Mouse (Mus musculus): ENCODE data around the gene Rps8.

Gene Rps8

GRCm38 (mm10) chr4:117148047-117148713 is 7.9 kb downstream of the Rps8 start:
- DNase-seq (ENCODE audit: low spot score in 2 of 2): no peak

- peak; percentile 69 to 85 for DNase-seq (ENCODE audit: low spot score in 2 of 2)
Measured at GRCm38 (mm10) chr4:117146176-117146575, 9.9 kb downstream of the Rps8 start.

DNA sequence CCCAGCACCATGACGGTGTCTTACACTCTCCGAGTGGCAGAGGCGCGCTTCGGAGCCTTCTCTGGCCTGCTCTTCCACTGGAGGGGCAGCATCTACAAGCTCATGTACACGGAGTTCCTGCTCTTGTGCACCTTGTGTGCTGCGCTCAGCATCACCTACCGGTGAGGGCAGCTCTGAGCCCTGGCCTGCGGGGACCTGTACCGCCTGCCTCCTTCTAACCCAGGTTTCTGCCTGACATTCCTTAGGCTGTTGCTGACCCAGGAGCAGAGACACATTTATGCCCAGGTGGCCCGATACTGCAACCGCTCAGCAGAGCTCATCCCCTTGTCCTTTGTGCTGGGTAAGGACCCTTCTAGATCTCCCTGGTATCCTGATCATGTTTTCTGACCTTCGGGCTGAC is 10.8 kb downstream of the Rps8 start:
- no peak for DNase-seq (ENCODE audit: low spot score in 2 of 2)

GRCm38 (mm10) chr4:117143023-117143422 is 13.0 kb downstream of the Rps8 start:
- no peak for DNase-seq (ENCODE audit: low spot score in 2 of 2)

DNA sequence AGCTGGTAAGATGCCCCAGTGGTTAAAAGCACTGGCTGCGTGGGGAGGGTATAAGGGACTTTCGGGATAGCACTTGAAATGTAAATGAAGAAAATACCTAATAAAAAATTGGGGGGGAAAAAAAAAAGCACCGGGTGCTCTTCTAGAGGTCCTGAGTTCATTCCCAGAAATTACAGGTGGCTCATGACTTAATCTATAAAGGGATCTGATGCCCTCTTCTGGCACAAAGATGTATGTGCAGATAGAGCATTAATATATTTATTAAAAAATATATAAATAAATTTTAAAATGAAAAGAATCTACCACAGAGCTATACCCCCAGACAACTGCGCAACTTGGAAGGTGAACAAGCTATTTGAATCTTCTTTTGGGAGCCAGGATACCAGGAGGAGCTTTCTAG is 15.4 kb downstream of the Rps8 start:
- no peak for DNase-seq (ENCODE audit: low spot score in 2 of 2)

DNA sequence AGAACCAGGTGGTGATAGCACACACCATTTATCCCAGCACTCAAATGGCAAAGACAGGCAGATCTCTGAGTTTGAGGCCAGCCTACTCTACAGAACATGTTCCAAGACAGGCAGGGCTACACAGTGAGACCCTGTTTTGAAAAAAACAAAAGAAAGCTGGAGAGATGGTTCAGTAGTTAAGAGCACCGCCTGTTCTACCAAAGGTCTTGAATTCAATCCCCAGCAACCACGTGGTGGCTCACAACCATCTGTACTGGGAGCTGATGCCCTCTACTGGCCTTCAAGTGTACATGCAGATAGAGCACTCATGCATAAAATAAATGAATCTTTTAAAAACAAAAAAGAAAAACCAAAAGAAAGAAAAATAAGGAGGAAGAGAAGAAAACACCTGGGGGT is 16.8 kb downstream of the Rps8 start:
- no peak for DNase-seq (ENCODE audit: low spot score in 2 of 2)

DNA sequence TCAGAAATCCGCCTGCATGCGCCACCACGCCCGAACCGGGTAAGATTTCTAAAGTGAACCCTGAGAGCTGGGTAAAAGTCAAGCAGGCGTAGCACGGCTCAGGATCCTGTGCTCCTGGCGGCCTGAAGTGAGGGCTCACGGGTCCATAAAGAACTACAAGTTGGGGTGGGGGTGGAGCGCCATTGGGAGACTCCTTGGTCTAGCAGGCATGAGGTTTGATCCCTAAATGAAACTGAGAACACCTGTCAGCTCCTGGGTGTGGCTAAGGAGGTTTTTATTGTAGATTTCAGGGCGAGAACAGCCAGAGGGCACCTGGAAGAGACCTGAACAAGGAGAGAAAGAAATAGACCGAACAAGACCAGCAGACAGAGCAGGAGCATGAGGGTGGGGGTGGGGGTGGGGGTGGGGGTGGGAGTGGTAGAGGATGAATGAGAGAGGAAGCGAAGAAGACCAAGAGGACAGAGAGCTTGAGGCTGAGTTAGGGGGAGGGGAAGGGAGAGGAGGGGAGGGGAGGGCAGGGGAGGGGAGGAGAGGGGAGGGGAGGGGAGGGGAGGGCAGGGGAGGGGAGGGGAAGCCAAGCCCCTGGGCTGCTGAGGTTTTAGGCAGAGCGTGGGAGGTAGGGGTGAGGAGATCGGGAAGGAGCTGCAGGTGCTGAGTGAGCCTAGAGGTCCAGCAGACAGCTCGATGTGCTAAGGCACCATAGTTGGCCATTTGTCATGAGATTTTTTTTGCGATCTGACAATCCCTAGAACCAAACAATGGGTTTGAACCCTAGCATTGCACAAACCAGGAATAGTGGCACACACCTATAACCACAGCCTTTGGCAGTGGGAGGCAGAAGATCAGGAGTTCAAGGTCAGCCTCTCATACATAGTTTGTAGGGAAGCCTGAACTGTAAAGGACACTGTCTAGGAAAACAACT is 17.5 kb downstream of the Rps8 start:
- no peak for DNase-seq (ENCODE audit: low spot score in 2 of 2)

- no peak for DNase-seq (ENCODE audit: low spot score in 2 of 2)
Measured at GRCm38 (mm10) chr4:117136034-117136433, 20.0 kb downstream of the Rps8 start.

DNA sequence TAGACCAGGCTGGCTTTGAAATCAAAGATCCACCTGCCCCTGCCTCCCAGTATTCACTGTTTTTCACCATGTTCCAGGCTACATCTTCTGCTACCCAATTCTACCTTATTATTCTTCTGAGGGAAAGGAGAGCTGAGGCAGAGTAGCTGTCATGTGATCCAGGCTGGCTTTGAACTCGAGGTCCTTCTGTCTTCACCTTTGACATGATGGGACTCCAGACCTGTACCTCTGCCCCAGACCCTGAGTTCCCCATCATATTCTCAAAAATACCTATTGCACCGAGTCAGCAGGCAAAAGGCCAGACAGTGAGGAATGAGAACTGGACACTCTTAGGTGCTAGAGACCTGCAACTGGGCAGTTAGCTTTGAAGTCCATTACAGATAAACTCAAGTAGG is 21.4 kb downstream of the Rps8 start:
- DNase-seq (ENCODE audit: low spot score in 2 of 2): no peak

GRCm38 (mm10) chr4:117133817-117134600 is 22.0 kb downstream of the Rps8 start, which contains the start of gene Plk3:
TSS of gene Plk3 (minus strand) at chr4:117133963.
- peak; percentile 92 to 97 for DNase-seq (ENCODE audit: low spot score in 2 of 2)

DNA sequence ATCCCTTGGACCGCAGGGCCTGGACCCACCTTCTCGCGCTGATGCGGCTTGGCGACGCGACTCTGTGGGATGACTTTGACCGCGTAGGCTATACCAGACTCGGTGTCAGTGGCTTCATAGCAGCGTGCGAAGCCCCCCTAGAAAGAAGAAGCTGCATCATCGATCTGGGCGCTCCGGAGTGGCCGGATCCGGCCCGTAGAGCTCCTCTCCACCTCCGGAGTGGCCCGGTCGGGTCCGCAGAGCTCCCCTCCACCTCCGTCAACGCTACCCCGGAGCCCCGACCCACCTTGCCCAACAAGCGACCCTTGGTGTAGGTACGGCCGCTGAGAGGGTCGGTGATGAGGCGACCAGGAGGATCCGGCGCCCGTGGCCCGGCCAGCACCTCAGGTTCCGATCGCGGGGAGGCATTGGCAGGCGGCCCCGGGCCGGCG is 22.7 kb downstream of the Rps8 start:
- DNase-seq (ENCODE audit: low spot score in 2 of 2): no peak

- no peak for DNase-seq (ENCODE audit: low spot score in 2 of 2)
Measured at GRCm38 (mm10) chr4:117132794-117133143, 23.3 kb downstream of the Rps8 start.

DNA sequence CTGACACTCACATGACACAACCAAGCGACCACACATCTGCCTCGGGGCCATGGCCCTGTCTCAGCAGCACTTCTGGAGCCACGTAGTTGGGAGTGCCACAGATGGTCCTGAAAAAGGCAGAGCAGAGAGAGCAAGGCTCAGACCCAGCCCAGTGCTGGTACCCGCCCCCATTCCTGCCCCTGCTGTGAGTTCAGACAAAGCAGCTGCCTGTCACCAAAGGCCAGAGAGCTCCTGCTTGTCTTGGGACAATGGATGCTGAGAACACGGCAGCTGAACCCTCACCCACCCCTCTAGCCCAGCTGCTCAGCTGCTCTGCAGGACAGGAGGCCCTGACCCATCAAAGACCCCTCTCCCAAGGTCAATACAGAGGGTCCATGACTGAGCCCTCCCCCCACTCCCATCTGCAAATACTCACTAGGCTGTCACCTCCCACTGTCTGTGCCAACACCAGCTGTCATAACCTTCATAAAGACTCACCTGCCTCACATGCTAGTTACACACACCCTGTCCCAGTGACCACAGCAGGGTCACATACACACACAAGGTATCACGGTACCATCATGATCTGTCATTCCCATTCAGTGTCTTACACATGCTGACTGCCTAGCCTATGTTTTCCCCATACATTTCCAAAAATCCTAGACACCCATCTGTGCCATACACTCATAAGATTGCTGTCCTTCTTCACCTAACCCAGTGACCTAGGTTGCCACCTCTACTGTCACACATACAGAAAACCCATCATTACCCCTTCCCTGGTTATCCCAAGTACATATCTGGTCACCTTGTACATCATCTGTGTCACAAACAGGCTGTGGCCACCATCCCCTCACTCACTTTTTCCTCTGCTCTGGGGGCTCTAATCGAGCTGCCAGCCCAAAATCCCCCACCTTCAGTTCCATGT is 23.9 kb downstream of the Rps8 start:
- peak in 1 of 2 experiments; percentile 52 for DNase-seq (ENCODE audit: low spot score in 2 of 2)

- DNase-seq (ENCODE audit: low spot score in 2 of 2): no peak
Measured at GRCm38 (mm10) chr4:117131198-117131597, 24.8 kb downstream of the Rps8 start.

DNA sequence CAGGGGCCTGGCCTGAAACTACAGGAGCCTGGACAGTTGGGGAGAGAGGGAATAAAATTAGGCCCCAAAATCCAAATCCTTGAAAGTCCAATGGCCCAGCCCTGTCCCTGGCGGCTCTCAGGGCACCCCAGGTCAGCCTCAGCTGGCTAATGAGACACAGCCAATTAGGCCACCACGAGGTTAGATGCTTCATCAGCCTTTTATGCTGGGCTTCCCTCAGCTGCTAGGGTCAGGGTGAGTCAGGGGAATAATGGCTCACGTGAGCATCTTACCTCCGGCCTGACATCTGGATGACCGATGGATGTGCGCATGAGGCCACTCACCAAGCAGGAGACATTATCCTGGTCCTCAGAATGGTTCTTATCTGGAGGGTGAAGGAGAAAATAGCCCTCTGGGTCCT is 25.3 kb downstream of the Rps8 start:
- no peak for DNase-seq (ENCODE audit: low spot score in 2 of 2)

DNA sequence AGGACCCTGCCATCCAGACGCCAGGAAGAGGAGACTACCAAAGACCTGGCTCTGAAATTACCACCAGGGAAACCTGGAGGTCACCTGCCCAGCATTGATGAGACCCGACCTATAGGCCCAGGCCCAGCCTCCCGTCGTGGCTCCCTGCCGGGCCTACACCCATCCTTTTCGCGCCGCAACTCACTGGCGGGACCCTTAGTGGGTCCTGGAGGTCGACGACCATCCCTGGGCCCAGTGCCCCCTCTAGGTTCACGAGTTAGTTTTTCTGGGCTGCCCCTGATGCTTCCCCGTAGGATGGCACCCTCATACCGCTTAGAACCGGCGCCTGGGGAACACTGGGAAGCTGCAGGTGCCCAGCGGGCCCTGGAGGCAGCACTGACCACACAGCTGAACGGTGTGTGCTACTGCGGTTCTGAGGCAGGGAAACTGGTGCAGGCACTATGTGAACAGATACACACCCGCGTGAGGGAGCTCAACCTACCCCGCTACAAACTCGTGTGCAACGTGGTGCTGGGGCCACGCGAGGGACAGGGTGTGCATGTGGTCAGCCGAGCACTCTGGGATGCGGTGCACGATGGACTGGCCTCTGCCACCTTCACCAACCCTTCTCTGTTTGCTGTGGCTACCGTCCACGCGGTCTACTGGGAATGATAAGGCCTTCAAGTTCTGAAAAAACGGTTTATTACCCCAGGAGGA is 27.9 kb downstream of the Rps8 start:
- no peak for DNase-seq (ENCODE audit: low spot score in 2 of 2)

GRCm38 (mm10) chr4:117126675-117127290 is 29.3 kb downstream of the Rps8 start, which contains the start of gene Tctex1d4:
TSS of gene Tctex1d4 (plus strand) at chr4:117126794.
- DNase-seq (ENCODE audit: low spot score in 2 of 2): no peak

- no peak for DNase-seq (ENCODE audit: low spot score in 2 of 2)
Measured at GRCm38 (mm10) chr4:117125910-117126674, 30.0 kb downstream of the Rps8 start.

GRCm38 (mm10) chr4:117125348-117125909 is 30.6 kb downstream of the Rps8 start, which contains the start of gene Btbd19:
TSS of gene Btbd19 (minus strand) at chr4:117125725.
- DNase-seq (ENCODE audit: low spot score in 2 of 2): peak in 1 of 2 experiments; percentile 83

Measured in cerebellum, postnatal 4 days (tissue).